Comparison of ENCODE assay signal across 8 mouse cellular contexts in genomic region chr19:6384128-6384527, GRCm38 (mm10). TPM values are rescaled to one million over a fixed set of nuclear protein-coding genes. Genes with fewer than 3 reads are reported as not detected.
DNase-seq lines count a peak whose midpoint lies in the region; ATAC-seq and TF ChIP-seq lines count a peak whose summit lies in the region.

Gene Pygm, plus strand, starts transcription at chr19:6384399.

- no peaks in the 10 kb centered on the region for H3K36me3 ChIP-seq in forebrain, postnatal 0 days (ENCODE audit: insufficient read depth)
- H3K36me3 ChIP-seq in forebrain, embryonic 15.5 days: no peaks in the 10 kb centered on the region; the same call in 1 of the 2 replicates
- H3K36me3 ChIP-seq in heart, embryonic 11.5 days (ENCODE audit: control insufficient read depth, insufficient read depth, low read length): peaks cover under 1% of the 10 kb centered on the region; the same call in 1 of the 2 replicates
- no peaks in the 10 kb centered on the region for H3K36me3 ChIP-seq in limb, embryonic 11.5 days (ENCODE audit: control insufficient read depth, insufficient read depth, low read length)

- H3K9me3 ChIP-seq in forebrain, postnatal 0 days (ENCODE audit: low read length): no peaks in the 10 kb centered on the region
- no peaks in the 10 kb centered on the region for H3K9me3 ChIP-seq in forebrain, embryonic 15.5 days
- H3K9me3 ChIP-seq in heart, embryonic 11.5 days (replicated peaks; ENCODE audit: control insufficient read depth, low read length): no peaks in the 10 kb centered on the region
- no peaks in the 10 kb centered on the region for H3K9me3 ChIP-seq in limb, embryonic 11.5 days (ENCODE audit: control insufficient read depth, low read length)

- WGBS in forebrain, postnatal 0 days: 22% methylated on average over 7 of the region's 7 CpGs
- 15% methylated on average over 7 of the region's 7 CpGs for WGBS in forebrain, embryonic 15.5 days
- 9% methylated on average over 7 of the region's 7 CpGs for WGBS in heart, embryonic 11.5 days (ENCODE audit: insufficient replicate concordance)
- 21% methylated on average over 7 of the region's 7 CpGs for WGBS in limb, embryonic 11.5 days

- H3K27me3 ChIP-seq in forebrain, postnatal 0 days (ENCODE audit: insufficient read depth, low read length): no peaks in the 10 kb centered on the region
- H3K27me3 ChIP-seq in forebrain, embryonic 15.5 days: no peaks in the 10 kb centered on the region
- H3K27me3 ChIP-seq in heart, embryonic 11.5 days (ENCODE audit: control insufficient read depth, insufficient read depth, low read length): no peaks in the 10 kb centered on the region
- no peaks in the 10 kb centered on the region for H3K27me3 ChIP-seq in limb, embryonic 11.5 days (ENCODE audit: control insufficient read depth, insufficient read depth, low read length)

- H3K27ac ChIP-seq in forebrain, postnatal 0 days (ENCODE audit: low read depth, low read length): no peak within 1 kb of the TSS
- no peak within 1 kb of the TSS for H3K27ac ChIP-seq in forebrain, embryonic 15.5 days (replicated peaks)
- H3K27ac ChIP-seq in heart, embryonic 11.5 days (ENCODE audit: low read depth, low read length): peak within 1 kb of the TSS; percentile 90
- no peak within 1 kb of the TSS for H3K27ac ChIP-seq in limb, embryonic 11.5 days (replicated peaks; ENCODE audit: low read depth, low read length)

- no peaks in the 10 kb centered on the region for H3K4me1 ChIP-seq in forebrain, postnatal 0 days (ENCODE audit: insufficient read depth)
- H3K4me1 ChIP-seq in forebrain, embryonic 15.5 days: no peaks in the 10 kb centered on the region
- peaks cover 34% of the 10 kb centered on the region for H3K4me1 ChIP-seq in heart, embryonic 11.5 days (ENCODE audit: control insufficient read depth, insufficient read depth, low read length)
- peaks cover 15% of the 10 kb centered on the region for H3K4me1 ChIP-seq in limb, embryonic 11.5 days (ENCODE audit: control insufficient read depth, insufficient read depth, low read length)

- no peak for DNase-seq in forebrain, postnatal 0 days
- peak; percentile 67 for DNase-seq in embryo, embryonic 10 days (ENCODE audit: low spot score)
- DNase-seq in kidney, adult 9 months: peak; percentile 62
- peak; percentile 52 for DNase-seq in limb, embryonic 11.5 days (ENCODE audit: low spot score)
- DNase-seq in urinary bladder, postnatal 4 days (ENCODE audit: low spot score in 2 of 2): peak; percentile 79 to 85

- H3K9ac ChIP-seq in forebrain, postnatal 0 days: no peak within 1 kb of the TSS
- H3K9ac ChIP-seq in forebrain, embryonic 15.5 days (replicated peaks): no peak within 1 kb of the TSS
- peak within 1 kb of the TSS; percentile 71 for H3K9ac ChIP-seq in heart, embryonic 11.5 days (ENCODE audit: low read depth, low read length)
- H3K9ac ChIP-seq in limb, embryonic 11.5 days (ENCODE audit: low read length): peak within 1 kb of the TSS; percentile 22; the same call in 1 of the 2 replicates

- peak; percentile 36; the same call in 1 of the 2 replicates for ATAC-seq in forebrain, postnatal 0 days
- no peak for ATAC-seq in forebrain, embryonic 15.5 days (replicated peaks)
- peak; percentile 60 for ATAC-seq in heart, embryonic 11.5 days (replicated peaks; ENCODE audit: insufficient number of reproducible peaks, low FRiP score, low TSS enrichment)
- ATAC-seq in limb, embryonic 11.5 days (ENCODE audit: insufficient number of reproducible peaks, low FRiP score, low TSS enrichment, low read depth): no peak
- ATAC-seq in neutrophil, adult 5-6 weeks (ENCODE audit: extremely low read depth, insufficient number of reproducible peaks, low FRiP score, poor library complexity, severe bottlenecking): no peak

- TF ChIP-seq CTCF in forebrain, postnatal 0 days (IDR thresholded peaks at IDR 0.05; ENCODE audit: low read depth): no peak

- H3K4me3 ChIP-seq in forebrain, postnatal 0 days (ENCODE audit: low read depth, low read length): no peak within 1 kb of the TSS
- H3K4me3 ChIP-seq in forebrain, embryonic 15.5 days: no peak within 1 kb of the TSS
- H3K4me3 ChIP-seq in heart, embryonic 11.5 days (ENCODE audit: low read depth, low read length): peak within 1 kb of the TSS; percentile 48
- no peak within 1 kb of the TSS for H3K4me3 ChIP-seq in limb, embryonic 11.5 days (ENCODE audit: low read depth, low read length)

- no peak within 1 kb of the TSS for H3K4me2 ChIP-seq in forebrain, postnatal 0 days (ENCODE audit: low read depth)
- no peak within 1 kb of the TSS for H3K4me2 ChIP-seq in forebrain, embryonic 15.5 days (replicated peaks)
- peak within 1 kb of the TSS; percentile 82 for H3K4me2 ChIP-seq in heart, embryonic 11.5 days
- H3K4me2 ChIP-seq in limb, embryonic 11.5 days (ENCODE audit: low read depth, severe bottlenecking): no peak within 1 kb of the TSS

RNA-seq across cellular contexts. Expression of gene Pygm, which starts in this region (rescaled TPM):
- 6.2 and 8.8 TPM in 2 replicates for total RNA-seq in forebrain, postnatal 0 days (2014; rRNA removed)
- 4.7 and 7.6 TPM in 2 replicates for polyA plus RNA-seq in forebrain, postnatal 0 days (2015; fragmentation: Nextera tagmentation; extraction: Ambion mirVana)
- polyA plus RNA-seq in forebrain, embryonic 15.5 days (2015; fragmentation: Nextera tagmentation; extraction: Ambion mirVana): 3.4 and 3.5 TPM in 2 replicates
- polyA plus RNA-seq in heart, embryonic 11.5 days (2014; fragmentation: Nextera tagmentation; extraction: Ambion mirVana): 149 and 178 TPM in 2 replicates
- polyA plus RNA-seq in limb, embryonic 11.5 days (2014; fragmentation: Nextera tagmentation; extraction: Ambion mirVana): 1.8 and 2.0 TPM in 2 replicates
- 8.7 and 14.1 TPM in 2 replicates for total RNA-seq in neutrophil, adult 5-6 weeks (2017)

Comparison
In these comparisons a context has a peak if more than half of its experiments do, and no peak if none do; other contexts are left out.
1. RNA of gene Pygm (polyA plus RNA-seq): 149 to 178 TPM in heart, embryonic 11.5 days; 4.7 to 7.6 TPM in forebrain, postnatal 0 days, 3.4 to 3.5 TPM in forebrain, embryonic 15.5 days and 1.8 to 2.0 TPM in limb, embryonic 11.5 days; every median in the first group is over 10 times any median in the second.
2. ATAC-seq: peak in forebrain, postnatal 0 days (single experiment) and heart, embryonic 11.5 days (single experiment); none in forebrain, embryonic 15.5 days (single experiment), limb, embryonic 11.5 days (single experiment) and neutrophil, adult 5-6 weeks (single experiment).
3. H3K9ac ChIP-seq: peak in heart, embryonic 11.5 days (single experiment) and limb, embryonic 11.5 days (single experiment); none in forebrain, postnatal 0 days (single experiment) and forebrain, embryonic 15.5 days (single experiment).